Mouse (Mus musculus) bone marrow macrophage, adult 2 months (primary cell): ENCODE results near the gene Rfc1.

ENCODE experiments used
- CTCF ChIP-seq: IDR thresholded peaks from 2 replicates; pipeline ENCODE4 v1.5.1; 2012; ENCODE audit warnings: low read depth, mild to moderate bottlenecking, low read length, moderate library complexity
- POLR2A ChIP-seq: IDR thresholded peaks from 2 replicates; pipeline ENCODE4 v1.6.1; 2012; ENCODE audit warnings: mild to moderate bottlenecking, low read depth, low read length, borderline replicate concordance

DNA sequence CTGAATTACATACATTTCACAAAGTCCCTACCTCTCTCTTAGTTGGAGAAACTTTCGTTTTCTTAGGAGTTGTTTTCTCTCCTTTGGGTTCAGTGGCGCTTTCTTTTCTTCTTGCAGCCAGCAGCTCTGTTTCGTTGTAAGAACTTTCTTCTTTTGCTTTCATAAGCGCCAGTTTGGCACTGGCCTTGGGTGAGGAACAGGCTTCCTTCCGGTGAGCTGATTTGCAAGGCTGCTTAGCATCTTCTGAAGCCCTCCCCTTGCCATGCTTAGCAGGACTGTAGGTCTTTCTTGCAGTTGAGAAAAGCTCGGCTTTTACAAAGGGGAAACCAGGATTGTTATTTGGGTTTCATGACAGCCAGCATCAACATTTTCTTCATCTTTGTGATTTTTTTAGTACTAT, 41.8 kb downstream of the Rfc1 start:
- TF ChIP-seq POLR2A (no peak), CTCF (no peak)
